Mouse (Mus musculus): ENCODE measurements around the gene Prps1l3. TPM values are rescaled to one million over a fixed set of nuclear protein-coding genes. Genes with fewer than 3 reads are reported as not detected.

Prps1l3 gene
- 59.3 and 64.2 TPM in 2 replicates for polyA plus RNA-seq (2016; fragmentation: Nextera tagmentation; extraction: Ambion mirVana)

GRCm38 (mm10) chr12:57230192-57230706 is at the start of gene Prps1l3, which contains the start of gene Mipol1:
Gene Prps1l3 (plus strand): TSS chr12:57230412.
Gene Mipol1 (plus strand): TSS chr12:57230427.
- peak; percentile 97 for DNase-seq (ENCODE audit: low spot score)
- peaks cover 7% of the 10 kb centered on the region for H3K4me1 ChIP-seq
- WGBS: under 1% methylated on average over 58 of the region's 58 CpGs

GRCm38 (mm10) chr12:57184401-57185147 is 45.6 kb upstream of the Prps1l3 start:
- WGBS: 62% methylated on average over 2 of the region's 2 CpGs
- no peak for DNase-seq (ENCODE audit: low spot score)
- H3K36me3 ChIP-seq: no peaks in the 10 kb centered on the region
- H3K9me3 ChIP-seq: no peaks in the 10 kb centered on the region
- H3K4me1 ChIP-seq: no peaks in the 10 kb centered on the region
- no peak overlapping the region for H3K4me3 ChIP-seq
- H3K27me3 ChIP-seq (ENCODE audit: insufficient read depth, poor library complexity, severe bottlenecking): no peaks in the 10 kb centered on the region
- H3K27ac ChIP-seq: no peak overlapping the region

More at GRCm38 (mm10) chr12:57230192-57230706, at the start of gene Prps1l3, which contains the start of gene Mipol1:
- Histone ChIP-seq H3K27me3 (ENCODE audit: insufficient read depth, poor library complexity, severe bottlenecking) (no peaks in the 10 kb centered on the region), H3K4me3 (peak within 1 kb of the TSS; percentile 81), H3K27ac (peak within 1 kb of the TSS; percentile 98), H3K36me3 (no peaks in the 10 kb centered on the region), H3K9me3 (no peaks in the 10 kb centered on the region)

GRCm38 (mm10) chr12:57185475-57185874 is 44.7 kb upstream of the Prps1l3 start:
- Histone ChIP-seq H3K27ac (no peak overlapping the region), H3K27me3 (ENCODE audit: insufficient read depth, poor library complexity, severe bottlenecking) (no peaks in the 10 kb centered on the region), H3K4me3 (no peak overlapping the region), H3K4me1 (no peaks in the 10 kb centered on the region), H3K36me3 (no peaks in the 10 kb centered on the region), H3K9me3 (no peaks in the 10 kb centered on the region)
- DNase-seq (ENCODE audit: low spot score): no peak
- WGBS: 0% methylated on average over 1 of the region's 1 CpGs

- DNase-seq (ENCODE audit: low spot score): no peak
- WGBS: 51% methylated on average over 2 of the region's 2 CpGs
Observed at GRCm38 (mm10) chr12:57186126-57186525, 44.1 kb upstream of the Prps1l3 start.

GRCm38 (mm10) chr12:57187032-57187431 is 43.2 kb upstream of the Prps1l3 start:
- Histone ChIP-seq H3K9me3 (no peaks in the 10 kb centered on the region), H3K4me3 (no peak overlapping the region), H3K27ac (no peak overlapping the region), H3K27me3 (ENCODE audit: insufficient read depth, poor library complexity, severe bottlenecking) (no peaks in the 10 kb centered on the region), H3K36me3 (no peaks in the 10 kb centered on the region), H3K4me1 (no peaks in the 10 kb centered on the region)
- 87% methylated on average over 4 of the region's 4 CpGs for WGBS
- DNase-seq (ENCODE audit: low spot score): no peak

More at GRCm38 (mm10) chr12:57186126-57186525, 44.1 kb upstream of the Prps1l3 start:
- H3K27ac ChIP-seq: no peak overlapping the region
- H3K9me3 ChIP-seq: no peaks in the 10 kb centered on the region
- H3K4me1 ChIP-seq: no peaks in the 10 kb centered on the region
- H3K4me3 ChIP-seq: no peak overlapping the region
- no peaks in the 10 kb centered on the region for H3K27me3 ChIP-seq (ENCODE audit: insufficient read depth, poor library complexity, severe bottlenecking)
- no peaks in the 10 kb centered on the region for H3K36me3 ChIP-seq

- H3K36me3 ChIP-seq: no peaks in the 10 kb centered on the region
- H3K4me3 ChIP-seq: no peak overlapping the region
- WGBS: 29% methylated on average over 3 of the region's 3 CpGs
- no peaks in the 10 kb centered on the region for H3K9me3 ChIP-seq
- no peak overlapping the region for H3K27ac ChIP-seq
- H3K27me3 ChIP-seq (ENCODE audit: insufficient read depth, poor library complexity, severe bottlenecking): 0 out of 2 replicates have a peak, but pooled peaks cover 7% of the 10 kb centered on the region
- no peak for DNase-seq (ENCODE audit: low spot score)
- peaks cover 7% of the 10 kb centered on the region; the same call in 1 of the 2 replicates for H3K4me1 ChIP-seq
Observed at GRCm38 (mm10) chr12:57194609-57195008, 35.6 kb upstream of the Prps1l3 start.

GRCm38 (mm10) chr12:57196286-57196607 is 34.0 kb upstream of the Prps1l3 start:
- Histone ChIP-seq H3K27ac (peak overlapping the region; percentile 85), H3K4me1 (peaks cover 7% of the 10 kb centered on the region; the same call in 1 of the 2 replicates), H3K27me3 (ENCODE audit: insufficient read depth, poor library complexity, severe bottlenecking) (0 out of 2 replicates have a peak, but pooled peaks cover 7% of the 10 kb centered on the region), H3K9me3 (no peaks in the 10 kb centered on the region), H3K4me3 (peak overlapping the region; percentile 74), H3K36me3 (no peaks in the 10 kb centered on the region)
- WGBS: 12% methylated on average over 8 of the region's 8 CpGs
- DNase-seq (ENCODE audit: low spot score): no peak

- DNase-seq (ENCODE audit: low spot score): peak; percentile 82
- peak overlapping the region; percentile 74 for H3K4me3 ChIP-seq
- WGBS: under 1% methylated on average over 59 of the region's 59 CpGs
- no peaks in the 10 kb centered on the region for H3K36me3 ChIP-seq
- 0 out of 2 replicates have a peak, but pooled peaks cover 7% of the 10 kb centered on the region for H3K27me3 ChIP-seq (ENCODE audit: insufficient read depth, poor library complexity, severe bottlenecking)
- peaks cover 7% of the 10 kb centered on the region; the same call in 1 of the 2 replicates for H3K4me1 ChIP-seq
- no peaks in the 10 kb centered on the region for H3K9me3 ChIP-seq
- H3K27ac ChIP-seq: peak overlapping the region; percentile 85
Observed at GRCm38 (mm10) chr12:57196608-57197362, 33.4 kb upstream of the Prps1l3 start.

GRCm38 (mm10) chr12:57197363-57198026 is 32.7 kb upstream of the Prps1l3 start, which contains the start of gene Slc25a21:
Gene Slc25a21 (minus strand): TSS chr12:57197472.
- Histone ChIP-seq H3K36me3 (no peaks in the 10 kb centered on the region), H3K9me3 (no peaks in the 10 kb centered on the region), H3K4me1 (peaks cover 7% of the 10 kb centered on the region; the same call in 1 of the 2 replicates), H3K27ac (peak within 1 kb of the TSS; percentile 85), H3K27me3 (ENCODE audit: insufficient read depth, poor library complexity, severe bottlenecking) (0 out of 2 replicates have a peak, but pooled peaks cover 7% of the 10 kb centered on the region), H3K4me3 (peak within 1 kb of the TSS; percentile 74)
- no peak for DNase-seq (ENCODE audit: low spot score)
- WGBS: 47% methylated on average over 10 of the region's 10 CpGs

- Histone ChIP-seq H3K36me3 (no peaks in the 10 kb centered on the region), H3K9me3 (no peaks in the 10 kb centered on the region), H3K4me1 (peaks cover 7% of the 10 kb centered on the region; the same call in 1 of the 2 replicates), H3K27me3 (ENCODE audit: insufficient read depth, poor library complexity, severe bottlenecking) (0 out of 2 replicates have a peak, but pooled peaks cover 7% of the 10 kb centered on the region), H3K27ac (peak overlapping the region; percentile 53; the same call in 1 of the 2 replicates), H3K4me3 (no peak overlapping the region)
- DNase-seq (ENCODE audit: low spot score): no peak
Observed at GRCm38 (mm10) chr12:57198269-57198668, 31.9 kb upstream of the Prps1l3 start.

GRCm38 (mm10) chr12:57199427-57199826 is 30.8 kb upstream of the Prps1l3 start:
- H3K36me3 ChIP-seq: no peaks in the 10 kb centered on the region
- H3K4me1 ChIP-seq: peaks cover 7% of the 10 kb centered on the region; the same call in 1 of the 2 replicates
- H3K4me3 ChIP-seq: no peak overlapping the region
- WGBS: 82% methylated on average over 2 of the region's 2 CpGs
- H3K27me3 ChIP-seq (ENCODE audit: insufficient read depth, poor library complexity, severe bottlenecking): 0 out of 2 replicates have a peak, but pooled peaks cover 7% of the 10 kb centered on the region
- no peak for DNase-seq (ENCODE audit: low spot score)
- H3K9me3 ChIP-seq: no peaks in the 10 kb centered on the region
- H3K27ac ChIP-seq: no peak overlapping the region

- Histone ChIP-seq H3K4me1 (peaks cover 3% of the 10 kb centered on the region; the same call in 1 of the 2 replicates), H3K27me3 (ENCODE audit: insufficient read depth, poor library complexity, severe bottlenecking) (0 out of 2 replicates have a peak, but pooled peaks cover 7% of the 10 kb centered on the region), H3K36me3 (no peaks in the 10 kb centered on the region), H3K27ac (no peak overlapping the region), H3K4me3 (no peak overlapping the region), H3K9me3 (no peaks in the 10 kb centered on the region)
- no peak for DNase-seq (ENCODE audit: low spot score)
- WGBS: 87% methylated on average over 3 of the region's 3 CpGs
Observed at GRCm38 (mm10) chr12:57201901-57202300, 28.3 kb upstream of the Prps1l3 start.

Measured in heart, embryonic 10.5 days (tissue).